Mouse (Mus musculus): Measurements from ENCODE around the gene Dnal1.

Dnal1 gene

GRCm38 (mm10) chr12:84125892-84126291 is 11.7 kb downstream of the Dnal1 start:
- no peak for DNase-seq (ENCODE audit: extremely low spot score, low read depth, low spot score)

DNA sequence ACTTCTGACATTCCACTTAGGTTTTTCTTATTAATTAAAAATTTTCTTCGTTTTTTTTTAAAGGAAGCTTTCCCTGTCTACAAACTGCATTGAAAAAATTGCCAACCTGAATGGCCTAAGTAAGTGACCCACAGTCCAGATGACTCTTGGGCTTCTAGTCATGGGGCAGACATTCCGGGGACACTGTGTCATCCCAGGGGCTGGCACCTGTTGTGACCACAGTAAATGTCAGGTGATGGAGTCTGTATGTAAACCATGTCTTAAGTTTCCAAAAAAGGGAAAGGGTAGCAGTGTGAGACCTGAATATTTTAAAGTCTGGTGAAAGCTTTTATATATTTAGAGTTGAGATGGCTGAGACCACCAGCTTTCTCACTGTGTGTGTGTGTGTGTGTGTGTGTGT is 12.7 kb downstream of the Dnal1 start:
- DNase-seq (ENCODE audit: extremely low spot score, low read depth, low spot score) = no peak

GRCm38 (mm10) chr12:84128576-84128975 is 14.4 kb downstream of the Dnal1 start:
- DNase-seq (ENCODE audit: extremely low spot score, low read depth, low spot score) = no peak

- no peak for DNase-seq (ENCODE audit: extremely low spot score, low read depth, low spot score)
Measured at GRCm38 (mm10) chr12:84129931-84130330, 15.8 kb downstream of the Dnal1 start.

- DNase-seq (ENCODE audit: extremely low spot score, low read depth, low spot score) = peak; percentile 14
Measured at GRCm38 (mm10) chr12:84132265-84132664, 18.1 kb downstream of the Dnal1 start.

- no peak for DNase-seq (ENCODE audit: extremely low spot score, low read depth, low spot score)
Measured at GRCm38 (mm10) chr12:84137131-84137530, 23.0 kb downstream of the Dnal1 start.

GRCm38 (mm10) chr12:84140135-84140534 is 26.0 kb downstream of the Dnal1 start:
- DNase-seq (ENCODE audit: extremely low spot score, low read depth, low spot score) = no peak

- DNase-seq (ENCODE audit: extremely low spot score, low read depth, low spot score) = no peak
Measured at GRCm38 (mm10) chr12:84141271-84141670, 27.1 kb downstream of the Dnal1 start.

GRCm38 (mm10) chr12:84142281-84143050 is 28.3 kb downstream of the Dnal1 start:
- no peak for DNase-seq (ENCODE audit: extremely low spot score, low read depth, low spot score)

DNA sequence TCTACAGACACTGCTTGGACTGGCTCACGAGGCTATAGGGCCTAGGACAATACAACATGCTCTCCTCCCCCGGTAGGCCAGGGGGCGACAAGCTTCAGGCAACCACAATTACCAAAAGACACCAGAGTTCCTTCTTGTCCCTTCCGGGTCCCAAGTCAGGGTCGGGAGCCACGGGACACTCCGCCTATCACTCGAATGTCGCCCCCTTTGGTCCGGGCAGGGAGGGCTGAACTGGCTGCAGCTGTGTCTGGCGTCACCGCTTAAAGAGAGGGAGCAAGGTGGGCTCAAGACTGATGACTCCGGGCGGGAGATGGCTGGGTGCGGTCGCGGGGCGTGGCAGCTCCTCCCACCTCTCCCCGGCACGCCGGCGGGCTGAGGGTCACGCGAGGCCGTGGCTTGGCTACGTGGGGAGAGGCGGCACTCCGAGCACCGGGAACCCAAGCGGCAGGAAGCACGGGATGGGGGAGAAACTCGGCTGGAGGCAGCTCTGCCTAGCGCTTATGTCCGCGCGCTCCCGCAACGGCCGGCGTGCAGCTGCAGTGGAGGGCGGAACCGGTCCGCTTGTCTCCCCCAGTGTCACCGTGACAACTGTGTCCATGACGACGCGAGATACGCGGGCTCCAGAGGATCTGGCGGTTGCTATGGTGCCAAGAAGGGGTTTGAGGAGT is 33.9 kb downstream of the Dnal1 start, which contains the start of gene Pnma1:
TSS of gene Pnma1 (minus strand) at position 536 of the 668 bp plus-strand sequence.
- no peak for DNase-seq (ENCODE audit: extremely low spot score, low read depth, low spot score)

DNA sequence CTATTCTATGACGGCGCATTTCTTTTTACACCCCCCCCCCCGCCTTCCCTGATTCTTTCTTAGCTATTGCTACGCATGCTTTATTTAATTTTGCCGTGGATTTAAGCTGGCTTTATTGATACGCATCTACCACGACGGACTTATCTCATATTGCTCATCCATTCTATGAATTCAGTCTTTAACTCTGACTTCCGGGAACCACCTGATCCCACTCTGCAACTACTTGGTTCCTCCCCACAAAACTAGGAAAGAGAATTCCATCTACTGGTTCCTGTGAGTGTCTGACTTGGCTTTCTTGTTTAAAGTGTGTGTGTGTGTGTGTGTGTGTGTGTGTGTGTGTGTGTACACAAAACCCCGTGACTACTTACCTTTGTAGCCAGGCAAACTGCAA is 34.5 kb downstream of the Dnal1 start:
- DNase-seq (ENCODE audit: extremely low spot score, low read depth, low spot score) = no peak

GRCm38 (mm10) chr12:84149971-84150370 is 35.8 kb downstream of the Dnal1 start:
- DNase-seq (ENCODE audit: extremely low spot score, low read depth, low spot score) = no peak

- DNase-seq (ENCODE audit: extremely low spot score, low read depth, low spot score) = no peak
Measured at GRCm38 (mm10) chr12:84150976-84151375, 36.8 kb downstream of the Dnal1 start.

DNA sequence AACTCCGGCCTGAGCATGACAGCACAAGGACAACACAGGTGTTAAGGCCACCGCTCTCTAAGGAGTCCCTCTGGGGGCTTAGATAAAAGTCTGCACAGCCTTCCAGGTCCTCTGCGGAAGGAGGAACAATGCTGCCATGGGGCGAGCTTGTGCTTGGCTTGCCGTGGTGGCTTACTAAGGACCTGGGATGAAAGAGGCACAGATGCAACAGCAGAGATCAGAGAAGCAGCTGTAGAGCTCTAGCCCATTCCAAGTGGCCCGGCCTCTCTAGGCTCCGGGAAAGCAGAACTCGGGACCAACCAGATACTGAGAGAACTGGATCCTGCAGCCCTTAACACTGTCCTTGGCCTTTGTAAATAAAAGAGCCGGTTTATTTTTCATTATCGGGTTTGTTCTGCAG is 37.7 kb downstream of the Dnal1 start:
- no peak for DNase-seq (ENCODE audit: extremely low spot score, low read depth, low spot score)

DNA sequence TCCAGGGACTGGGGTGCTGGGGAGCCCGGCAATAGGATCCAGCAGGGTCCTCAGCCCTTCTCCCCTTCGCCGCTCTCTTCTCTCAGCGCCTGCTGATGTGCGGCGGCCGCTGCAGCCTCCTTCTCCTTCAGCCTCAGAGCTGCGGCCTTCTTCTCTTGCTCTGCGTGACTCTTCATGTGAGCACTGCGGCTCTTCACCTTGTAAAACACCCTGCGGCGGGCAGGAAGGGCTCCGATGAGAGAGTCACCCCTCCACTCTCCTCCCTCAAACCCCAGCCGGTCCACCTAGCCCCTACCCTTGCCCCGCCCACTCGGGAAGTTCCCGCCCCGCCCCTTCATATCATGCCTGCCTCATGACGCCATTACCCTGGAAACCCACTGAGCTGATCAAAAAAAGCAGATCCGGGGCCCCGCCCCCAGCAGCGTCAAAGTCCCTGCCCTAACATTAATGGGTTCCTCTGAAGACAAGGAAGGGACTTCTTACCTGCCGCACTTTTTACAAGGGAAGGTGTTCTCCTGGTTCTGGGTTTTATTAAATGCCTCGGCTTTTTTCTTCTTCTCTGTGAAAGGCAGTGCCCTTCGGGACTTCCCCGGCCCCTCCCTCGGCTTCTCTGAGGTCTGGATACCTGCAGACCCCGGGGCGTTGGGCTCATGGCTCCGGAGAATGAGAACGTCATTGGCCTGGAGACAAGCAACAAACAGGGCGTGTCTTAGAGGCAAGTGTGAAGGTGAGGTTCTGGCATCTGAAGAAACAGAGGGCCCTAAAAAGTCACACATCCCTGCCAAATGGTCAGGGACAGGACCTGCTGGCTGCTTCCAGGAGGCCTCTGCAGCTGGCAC is 38.4 kb downstream of the Dnal1 start:
- no peak for DNase-seq (ENCODE audit: extremely low spot score, low read depth, low spot score)

DNA sequence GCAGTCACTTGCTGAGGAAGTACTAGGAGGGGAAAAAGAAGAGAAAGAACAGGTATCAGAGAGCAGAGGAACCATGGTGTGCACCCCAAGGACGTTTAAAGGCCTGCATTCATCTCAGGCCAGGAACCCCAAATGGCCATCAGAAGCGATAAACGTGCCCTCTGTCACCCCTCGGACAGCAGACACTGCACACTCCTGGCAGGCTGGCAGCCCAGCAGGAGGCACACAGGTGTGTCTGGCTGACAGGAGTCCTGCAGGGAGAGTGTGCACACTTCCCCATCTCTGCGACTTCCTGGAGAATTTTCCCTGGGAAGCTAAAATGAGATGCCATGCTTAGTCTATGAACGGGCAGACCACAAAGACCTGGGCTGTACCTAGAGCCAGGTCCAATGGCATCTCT is 39.2 kb downstream of the Dnal1 start:
- DNase-seq (ENCODE audit: extremely low spot score, low read depth, low spot score) = no peak

- DNase-seq (ENCODE audit: extremely low spot score, low read depth, low spot score) = no peak
Measured at GRCm38 (mm10) chr12:84154786-84155522, 40.8 kb downstream of the Dnal1 start.

GRCm38 (mm10) chr12:84155523-84155871 is 41.3 kb downstream of the Dnal1 start:
- no peak for DNase-seq (ENCODE audit: extremely low spot score, low read depth, low spot score)

DNA sequence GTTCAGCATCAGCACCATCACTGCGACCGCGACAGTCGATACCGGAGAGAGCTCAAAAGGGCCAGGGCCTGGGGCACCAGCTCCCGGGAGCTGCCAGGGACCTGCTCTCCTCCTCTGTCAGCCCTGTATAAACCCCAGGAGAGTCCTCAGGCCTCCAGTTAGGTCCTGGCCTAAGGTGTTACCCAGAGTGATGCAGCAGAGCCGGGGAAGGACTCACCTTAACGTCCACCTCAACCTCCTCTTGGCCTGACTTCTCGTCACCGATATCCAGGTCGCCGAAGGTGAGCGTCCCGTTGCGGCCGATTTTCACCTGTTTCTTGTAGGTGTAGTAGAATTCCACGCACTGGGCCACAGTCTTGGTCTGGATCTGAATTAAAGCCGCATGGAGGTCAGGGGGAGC is 42.0 kb downstream of the Dnal1 start:
- no peak for DNase-seq (ENCODE audit: extremely low spot score, low read depth, low spot score)

DNA sequence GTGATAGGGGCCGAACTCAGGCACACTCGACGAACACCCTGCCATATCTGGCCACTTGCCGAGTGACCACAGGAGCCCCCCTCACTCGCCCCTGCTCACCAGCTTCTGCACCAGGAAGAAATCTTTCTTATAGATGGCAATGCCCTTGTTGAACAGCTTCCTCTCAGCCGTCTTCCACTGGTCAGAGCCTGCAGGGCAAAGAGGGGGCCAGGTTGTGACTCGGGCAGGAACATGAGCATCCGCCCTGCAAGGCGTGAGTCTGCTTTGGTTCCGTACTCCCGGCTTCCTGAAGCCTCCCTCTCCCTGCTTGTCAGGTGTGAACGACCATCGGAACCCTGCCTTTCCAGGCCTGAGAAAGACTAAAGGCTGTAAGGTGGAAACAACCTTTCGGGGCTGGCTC is 44.0 kb downstream of the Dnal1 start:
- DNase-seq (ENCODE audit: extremely low spot score, low read depth, low spot score) = no peak

GRCm38 (mm10) chr12:84160491-84160890 is 46.3 kb downstream of the Dnal1 start:
- DNase-seq (ENCODE audit: extremely low spot score, low read depth, low spot score) = no peak

All from hindlimb bud, embryonic 11.5 days (tissue).